Mouse (Mus musculus): ENCODE results near the gene Cacna2d2.

DNA sequence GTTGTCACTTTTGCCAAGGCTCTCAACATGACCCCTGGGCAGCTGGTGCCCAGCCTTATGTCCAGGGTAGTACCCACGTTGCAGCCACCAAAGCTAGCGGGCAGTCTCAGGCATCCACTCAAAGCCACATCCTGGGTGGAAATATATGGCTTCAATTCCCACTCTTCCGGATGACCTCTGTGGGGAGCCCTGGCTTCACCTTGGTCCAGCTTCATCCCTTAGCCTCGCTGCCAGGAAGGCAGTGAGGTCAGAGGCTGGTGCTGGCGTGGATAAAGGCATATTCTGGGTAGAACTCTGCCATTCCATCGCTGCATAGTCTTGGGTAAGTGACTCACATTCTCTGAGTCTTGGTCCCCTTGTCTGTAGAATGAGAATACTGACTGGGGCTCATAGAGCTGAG is 85.4 kb downstream of the Cacna2d2 start:
- TF ChIP-seq CTCF (IDR thresholded peaks at IDR 0.05; ENCODE audit: borderline replicate concordance, insufficient read depth, low read length) = no peak
- TF ChIP-seq POLR2A (IDR thresholded peaks at IDR 0.05; ENCODE audit: low read depth, low read length) = no peak

Data from embryonic fibroblast, embryonic 13.5 days (primary cell).